Mouse (Mus musculus) layer of hippocampus, adult 9-11 months (tissue): ENCODE data around the gene Il27ra.
"Not testable (repeated sequence)": the region's sequence is repeated elsewhere in the genome, so short reads cannot be mapped to it uniquely, and the experiment has no call there.

Source experiments
- DNase-seq: peaks from one replicate; pipeline ENCODE4 v3.0.0; 2022

Gene Il27ra

GRCm38 (mm10) chr8:83992488-83992887 lies 49.9 kb downstream of the Il27ra start:
- no peak for DNase-seq

DNA sequence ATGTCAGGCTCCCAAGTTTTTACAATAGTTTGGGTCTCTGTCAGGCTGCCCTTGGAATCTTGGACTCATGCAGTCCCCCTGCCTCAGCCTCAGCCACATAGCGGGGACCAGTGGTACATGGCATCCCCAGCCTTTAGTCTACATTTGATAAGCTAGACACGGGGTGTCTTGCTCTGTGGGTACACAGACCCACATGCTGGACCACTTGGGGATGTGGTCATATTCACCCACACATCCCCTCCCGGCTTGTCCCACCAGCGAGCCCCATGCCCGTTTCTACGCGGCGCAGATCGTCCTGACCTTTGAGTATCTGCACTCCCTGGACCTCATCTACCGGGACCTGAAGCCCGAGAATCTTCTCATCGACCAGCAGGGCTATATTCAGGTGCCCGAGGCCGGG lies 52.2 kb downstream of the Il27ra start:
- no peak for DNase-seq

DNA sequence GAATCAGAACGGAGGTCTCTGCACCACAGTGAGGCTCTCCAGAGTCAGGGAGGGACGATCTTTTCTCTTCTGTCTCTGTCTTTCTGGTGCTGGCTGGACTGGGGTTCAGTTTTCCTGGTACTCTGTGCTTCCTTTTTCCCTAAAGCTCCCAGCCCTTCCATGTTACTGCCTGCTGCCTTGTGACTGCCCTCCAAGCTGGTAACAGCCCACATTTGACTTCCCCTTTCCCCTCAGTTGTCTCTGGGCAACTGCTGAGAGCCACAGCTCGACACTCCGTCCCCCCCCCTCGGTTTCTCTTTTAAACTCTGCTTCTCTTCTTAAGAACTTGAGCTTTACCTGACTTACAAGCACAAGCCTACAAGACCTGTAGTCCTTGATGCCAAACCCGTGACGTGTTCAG lies 53.1 kb downstream of the Il27ra start:
- DNase-seq, result no peak

DNA sequence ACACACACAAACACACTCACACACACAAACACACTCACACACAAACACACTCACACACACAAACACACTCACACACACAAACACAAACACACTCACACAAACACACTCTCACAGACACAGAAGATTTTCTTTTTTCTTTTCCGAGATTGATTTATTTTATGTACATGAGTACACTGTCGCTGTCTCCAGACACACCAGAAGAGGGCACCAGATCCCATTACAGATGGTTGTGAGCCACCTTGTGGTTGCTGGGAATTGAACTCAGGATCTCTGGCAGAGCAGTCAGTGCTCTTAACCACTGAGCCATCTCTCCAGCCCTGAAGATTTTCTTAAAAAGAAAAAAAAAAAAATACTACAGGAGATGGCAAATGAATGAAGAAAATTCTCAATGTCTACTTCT lies 59.2 kb downstream of the Il27ra start:
- not testable (repeated sequence) for DNase-seq

DNA sequence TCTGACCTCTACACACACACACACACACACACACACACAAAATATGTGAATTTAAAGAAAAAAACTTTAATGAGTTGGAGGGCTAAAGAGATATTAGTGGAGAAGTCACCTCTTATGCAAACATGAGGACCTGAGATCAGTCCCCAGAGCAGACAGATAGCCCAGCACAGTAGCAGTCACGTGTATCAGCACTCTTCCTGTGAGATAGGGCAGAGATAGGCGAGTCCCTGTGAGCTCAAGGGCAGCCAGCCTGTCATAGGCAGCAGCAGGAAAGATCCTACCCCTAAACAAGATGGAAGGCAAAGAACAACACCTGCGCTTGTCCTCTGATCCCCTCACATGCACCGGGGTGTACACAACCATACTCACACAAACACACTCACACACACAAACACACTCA lies 59.9 kb downstream of the Il27ra start:
- no peak for DNase-seq

- DNase-seq, result no peak
Measured at GRCm38 (mm10) chr8:83981533-83981932, 60.9 kb downstream of the Il27ra start.

DNA sequence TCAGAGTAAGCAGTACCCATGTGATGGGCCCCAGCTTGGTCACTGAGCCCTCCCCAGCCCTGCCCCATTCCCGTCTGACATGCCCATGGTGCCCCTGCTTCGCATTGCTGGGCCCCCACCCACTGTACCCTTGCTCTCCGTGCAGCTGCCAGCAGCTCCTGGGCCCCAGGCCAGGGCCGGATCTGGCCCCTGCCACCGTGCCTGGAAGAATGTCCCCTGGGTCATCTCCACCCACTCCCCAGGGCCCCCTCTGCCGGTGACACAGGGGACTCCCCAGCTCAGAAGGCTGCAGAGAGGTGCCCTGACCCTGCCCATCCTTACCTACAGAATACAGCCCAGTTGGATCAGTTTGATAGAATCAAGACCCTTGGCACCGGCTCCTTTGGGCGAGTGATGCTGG lies 61.5 kb downstream of the Il27ra start:
- no peak for DNase-seq
